Mouse (Mus musculus) G1E (cell line): ENCODE measurements around the gene Ppp1r1c. TPM values are rescaled to one million over a fixed set of nuclear protein-coding genes. Genes with fewer than 3 reads are reported as not detected.

Experiments used
- ATAC-seq: 2 replicates; pipeline ENCODE4 v1.8.0; 2016; ENCODE audit warnings: mild to moderate bottlenecking; ENCODE audit not compliant: insufficient number of reproducible peaks, poor library complexity, low FRiP score, severe bottlenecking; ENCODE audit errors: extremely low read depth
- DNase-seq: peaks from one replicate; pipeline ENCODE4 v3.0.0; 2012; ENCODE audit warnings: low spot score
- H3K27me3 ChIP-seq: 2 replicates; pipeline ENCODE4 v1.6.1; 2012; ENCODE audit warnings: mild to moderate bottlenecking, low read length, inconsistent platforms; ENCODE audit not compliant: insufficient read depth
- H3K36me3 ChIP-seq: replicated peaks from 2 replicates; pipeline ENCODE3; 2012; ENCODE audit warnings: mild to moderate bottlenecking, inconsistent platforms
- H3K4me1 ChIP-seq: 2 replicates; pipeline ENCODE4 v1.6.1; 2012; ENCODE audit warnings: low read depth, low read length, inconsistent platforms, mixed read lengths; ENCODE audit not compliant: insufficient read depth
- H3K4me3 ChIP-seq: 2 replicates; pipeline ENCODE4 v1.5.1; 2012; ENCODE audit warnings: low read depth, mild to moderate bottlenecking, inconsistent platforms, low read length, moderate library complexity, mixed read lengths
- H3K9me3 ChIP-seq: replicated peaks from 2 replicates; pipeline ENCODE4 v1.6.1; 2012; ENCODE audit warnings: inconsistent platforms
- CTCF ChIP-seq: IDR thresholded peaks from 2 replicates; pipeline ENCODE4 v1.5.1; 2012; ENCODE audit warnings: low read depth, low read length, inconsistent platforms, mixed read lengths
- GATA1 ChIP-seq: IDR thresholded peaks from 2 replicates; pipeline ENCODE4 v1.6.1; 2012; ENCODE audit warnings: borderline replicate concordance, low read length, inconsistent platforms, mixed read lengths
- GATA2 ChIP-seq: IDR thresholded peaks from 2 replicates; pipeline ENCODE4 v1.6.1; 2012; ENCODE audit warnings: low read depth, low read length, inconsistent platforms, borderline replicate concordance
- POLR2AphosphoS5 ChIP-seq: IDR thresholded peaks from 2 replicates; pipeline ENCODE4 v1.6.1; 2012; ENCODE audit warnings: low read depth, low read length, inconsistent platforms; ENCODE audit not compliant: insufficient replicate concordance
- TAL1 ChIP-seq: conservative IDR thresholded peaks from 2 replicates; pipeline ENCODE4 v1.6.1; 2012; ENCODE audit warnings: low read depth, low read length, inconsistent platforms, mixed read lengths
- polyA plus RNA-seq: library from polyadenylated mRNA; stranded (reverse); fragments of >175 nt; gene quantifications from 2 replicates; pipeline ENCODE4 v1.2.3, GENCODE M21; 2012
- total RNA-seq, 2 experiments: library from RNA; stranded (forward) in 1 of 2; stranded (reverse) in 1 of 2; fragments of 200-1000 nt in 1 of 2; fragments of >200 nt in 1 of 2; fragmentation: Nextera tagmentation in 1 of 2; gene quantifications; 2 replicates each; pipeline ENCODE4 v1.2.3; 2014 to 2017

The Ppp1r1c gene
- total and polyA plus RNA-seq, 3 experiments = 0.11 TPM; not detected in 2

DNA sequence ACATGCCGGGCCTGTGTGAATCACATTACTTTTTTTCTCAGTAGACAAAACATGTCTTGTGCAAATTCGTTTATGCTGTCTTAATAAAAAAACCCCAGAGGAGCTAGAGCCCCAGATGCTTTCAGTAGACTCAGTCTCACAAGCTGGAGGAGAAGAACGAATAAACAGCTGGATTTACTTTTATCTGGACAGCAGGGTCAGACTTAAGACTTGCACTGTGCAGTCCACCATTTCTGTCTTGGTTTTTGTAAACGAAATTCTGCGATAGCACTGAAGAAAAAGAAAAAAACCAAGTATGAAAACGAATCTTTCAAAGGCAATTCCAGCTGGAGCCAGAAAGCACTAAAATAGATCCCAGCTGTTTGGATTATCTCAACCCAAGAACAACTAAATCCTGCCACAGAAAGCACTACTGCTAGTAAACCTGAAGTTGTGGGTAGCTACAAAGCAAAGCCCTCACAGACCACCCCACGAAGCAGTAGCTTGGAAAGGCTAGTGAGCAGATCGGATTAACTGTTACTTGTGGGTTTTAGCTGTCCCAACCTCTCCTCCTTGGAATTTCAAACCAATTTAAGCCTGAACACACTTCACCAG is 78.1 kb downstream of the Ppp1r1c start:
- no peak for TF ChIP-seq GATA1
- TF ChIP-seq CTCF = no peak
- TF ChIP-seq GATA2 = no peak
- no peak for TF ChIP-seq POLR2AphosphoS5
- no peak for TF ChIP-seq TAL1
- H3K27me3 ChIP-seq = no peaks in the 10 kb centered on the region
- H3K9me3 ChIP-seq = no peaks in the 10 kb centered on the region
- H3K4me1 ChIP-seq = no peaks in the 10 kb centered on the region
- DNase-seq (no peak), ATAC-seq (no peak)
- no peaks in the 10 kb centered on the region for H3K36me3 ChIP-seq
- no peak overlapping the region for H3K4me3 ChIP-seq

DNA sequence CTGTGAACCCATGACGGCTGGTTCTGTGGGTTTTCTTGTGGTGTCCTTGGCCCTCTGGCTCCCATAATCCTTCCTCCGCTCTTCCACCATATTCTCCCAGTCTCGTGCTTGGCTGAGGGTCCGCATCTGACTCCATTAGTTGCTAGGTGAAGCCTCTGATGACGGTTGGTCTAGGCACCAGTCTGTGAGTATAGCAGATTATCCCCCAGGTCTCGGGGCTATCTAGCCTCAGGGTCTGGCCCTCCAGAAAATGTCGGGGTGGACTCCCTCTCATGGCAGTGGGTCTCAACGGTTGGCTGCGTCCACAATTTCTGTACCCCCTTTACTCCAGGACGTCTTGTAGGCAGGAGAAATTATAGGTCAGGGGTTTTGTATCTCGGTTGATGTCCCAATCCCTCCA is 78.9 kb downstream of the Ppp1r1c start:
- no peak overlapping the region for H3K4me3 ChIP-seq
- no peak for TF ChIP-seq CTCF
- TF ChIP-seq POLR2AphosphoS5 = no peak
- no peak for TF ChIP-seq GATA1
- no peak for TF ChIP-seq GATA2
- no peak for TF ChIP-seq TAL1
- H3K9me3 ChIP-seq = no peaks in the 10 kb centered on the region

DNA sequence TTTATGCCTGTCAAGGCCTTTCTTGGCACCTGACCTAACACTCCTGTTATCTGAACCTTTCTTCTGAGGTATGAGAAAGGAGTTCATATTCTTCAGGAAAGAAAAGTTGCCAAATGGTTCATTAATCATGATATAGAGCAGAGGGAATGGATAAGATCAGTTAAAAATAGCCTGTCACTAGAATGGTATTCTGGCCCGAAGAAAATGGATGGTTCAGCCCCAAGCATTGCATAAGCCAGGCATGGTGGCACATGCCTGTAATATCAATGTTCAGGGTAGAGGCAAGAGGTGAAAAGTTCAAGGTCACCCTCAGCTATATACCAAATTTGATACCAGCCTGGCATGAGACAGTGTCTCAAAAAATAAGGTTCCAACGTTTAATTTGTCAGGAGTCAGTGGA is 85.6 kb downstream of the Ppp1r1c start:
- no peaks in the 10 kb centered on the region for H3K36me3 ChIP-seq
- H3K4me1 ChIP-seq = no peaks in the 10 kb centered on the region
- no peaks in the 10 kb centered on the region for H3K27me3 ChIP-seq
- TF ChIP-seq TAL1 = no peak
- no peak for TF ChIP-seq GATA2
- DNase-seq = no peak
- no peak for ATAC-seq
- no peak overlapping the region for H3K4me3 ChIP-seq
- H3K9me3 ChIP-seq = no peaks in the 10 kb centered on the region

More for the DNA sequence above, 78.9 kb downstream of the Ppp1r1c start:
- ATAC-seq (no peak), DNase-seq (no peak)
- Histone ChIP-seq H3K27me3 (no peaks in the 10 kb centered on the region), H3K36me3 (no peaks in the 10 kb centered on the region), H3K4me1 (no peaks in the 10 kb centered on the region)

DNA sequence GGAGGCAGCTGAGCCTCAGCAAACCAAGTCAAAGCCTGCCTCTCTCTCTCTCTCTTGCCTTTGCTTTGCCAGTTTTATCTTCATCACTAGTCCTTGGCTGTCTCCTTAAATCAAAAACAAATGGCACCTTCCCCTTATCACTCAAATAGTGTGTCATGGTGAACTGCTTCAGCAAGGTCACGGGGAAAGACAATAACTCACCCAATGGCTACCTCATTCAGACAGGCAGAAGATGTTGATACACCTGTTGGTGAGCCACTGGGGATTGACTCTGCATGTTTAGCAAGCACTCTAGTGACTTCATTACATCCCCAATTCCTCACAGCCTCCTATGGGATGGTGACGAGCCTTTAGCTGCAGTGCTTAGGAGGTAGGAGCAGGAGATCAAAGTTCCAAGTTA is 89.9 kb downstream of the Ppp1r1c start:
- no peaks in the 10 kb centered on the region for H3K9me3 ChIP-seq
- no peak for ATAC-seq

DNA sequence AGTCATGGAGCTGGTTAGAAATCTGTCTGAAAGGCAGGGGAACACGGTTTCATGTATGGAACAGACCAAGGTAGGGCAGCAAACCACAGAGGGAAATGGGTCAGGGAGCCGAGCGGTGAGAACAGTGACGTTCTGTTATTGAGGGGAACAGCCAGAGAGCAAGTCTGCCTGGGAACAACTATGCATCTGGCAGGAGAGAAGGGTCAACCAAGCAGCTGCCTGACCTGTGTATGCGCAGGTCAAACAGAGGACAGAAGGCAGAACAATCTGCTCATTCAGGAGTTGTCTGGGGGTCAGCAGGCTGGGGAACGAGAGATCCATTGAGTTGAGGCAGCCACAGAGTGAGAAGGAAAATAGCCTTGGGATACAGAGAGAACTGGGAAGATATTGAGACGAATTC is 91.0 kb downstream of the Ppp1r1c start:
- Histone ChIP-seq H3K4me3 (no peak overlapping the region), H3K9me3 (no peaks in the 10 kb centered on the region), H3K27me3 (peaks cover 2% of the 10 kb centered on the region; the same call in 1 of the 2 replicates), H3K4me1 (no peaks in the 10 kb centered on the region), H3K36me3 (no peaks in the 10 kb centered on the region)
- TF ChIP-seq POLR2AphosphoS5 (no peak), GATA2 (no peak), CTCF (no peak), TAL1 (no peak), GATA1 (no peak)
- ATAC-seq (no peak), DNase-seq (no peak)

More for the DNA sequence above, 89.9 kb downstream of the Ppp1r1c start:
- no peak for DNase-seq
- Histone ChIP-seq H3K36me3 (no peaks in the 10 kb centered on the region), H3K27me3 (peaks cover 2% of the 10 kb centered on the region; the same call in 1 of the 2 replicates), H3K4me1 (no peaks in the 10 kb centered on the region), H3K4me3 (no peak overlapping the region)
- TF ChIP-seq TAL1 (no peak), POLR2AphosphoS5 (no peak), GATA1 (no peak), CTCF (no peak), GATA2 (no peak)

DNA sequence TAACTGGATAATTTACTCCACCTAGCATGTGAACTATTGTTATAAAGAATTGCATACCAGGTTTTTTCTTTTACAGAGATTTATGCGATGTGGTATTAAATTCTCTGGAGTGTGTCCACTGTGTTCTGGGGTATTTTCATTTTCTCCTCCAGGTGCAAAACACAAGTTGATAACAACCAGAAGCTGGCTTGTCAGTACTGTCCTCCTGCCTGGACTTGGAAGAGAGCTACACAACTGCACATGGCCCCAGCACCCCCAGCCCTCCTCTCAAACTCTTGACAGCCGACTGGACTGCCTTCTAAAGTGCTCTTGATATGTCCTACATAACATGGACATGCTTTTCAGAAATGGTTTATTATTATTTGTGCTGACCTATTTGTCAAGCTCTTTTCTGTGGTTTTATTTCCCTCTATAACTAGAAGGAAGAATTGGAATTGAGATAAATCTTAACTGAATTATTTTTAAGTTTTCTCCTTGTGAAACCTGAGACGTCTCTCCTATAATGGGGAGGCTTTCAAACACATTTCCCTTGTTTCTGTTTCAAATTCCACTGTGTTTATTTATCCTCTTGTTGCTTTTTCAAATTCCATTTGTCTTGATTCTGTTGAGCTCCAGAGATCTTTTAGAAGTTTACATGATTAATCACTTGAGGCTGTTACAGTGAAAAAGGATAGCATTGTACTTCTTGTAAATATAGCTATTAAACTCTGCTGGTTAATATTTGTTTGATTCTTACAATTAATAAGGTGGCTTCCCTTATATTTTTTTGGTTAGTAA is 108.3 kb downstream of the Ppp1r1c start:
- no peak for DNase-seq
- H3K27me3 ChIP-seq = no peaks in the 10 kb centered on the region
- no peaks in the 10 kb centered on the region for H3K36me3 ChIP-seq
- no peaks in the 10 kb centered on the region for H3K4me1 ChIP-seq
- TF ChIP-seq GATA2 (no peak), TAL1 (no peak), GATA1 (no peak), CTCF (no peak), POLR2AphosphoS5 (no peak)
- H3K4me3 ChIP-seq = no peak overlapping the region
- no peaks in the 10 kb centered on the region for H3K9me3 ChIP-seq
- ATAC-seq = no peak
